Mouse (Mus musculus) stomach, postnatal 0 days (tissue): ENCODE results near the gene Gfm1.

Source experiments
- CTCF ChIP-seq: IDR thresholded peaks from 2 replicates; pipeline ENCODE4 v1.5.1; 2016; ENCODE audit warnings: antibody characterized with exemption, low read depth, mild to moderate bottlenecking, moderate library complexity
- EP300 ChIP-seq: optimal IDR thresholded peaks from 2 replicates; pipeline ENCODE3; 2016; ENCODE audit warnings: antibody characterized with exemption

GRCm38 (mm10) chr3:67490156-67490555 lies 60.3 kb downstream of the Gfm1 start:
- TF ChIP-seq CTCF (no peak), EP300 (no peak)
